Mouse (Mus musculus) adrenal gland, postnatal 36 days (tissue): Measurements from ENCODE around the gene Dmrt1. TPM values are rescaled to one million over a fixed set of nuclear protein-coding genes. Genes with fewer than 3 reads are reported as not detected.
A peak's percentile ranks its signal among the peaks of the same experiment; 100 is the strongest.
"Not testable (repeated sequence)": the region's sequence is repeated elsewhere in the genome, so short reads cannot be mapped to it uniquely, and the experiment has no call there.

Experiments used
- DNase-seq, 2 experiments: peaks; one replicate each; pipeline ENCODE4 v3.0.0; 2021; ENCODE audit warnings: mixed read lengths in 1 of 2
- long read RNA-seq, 2 experiments: library from polyadenylated mRNA; stranded (forward); transcript quantifications; one replicate each; pipeline ENCODE4 v2.0.0; 2021; ENCODE audit warnings: borderline sequencing depth in 2 of 2
- total RNA-seq, 2 experiments: library from RNA; stranded (reverse); gene quantifications; 2 replicates each; pipeline ENCODE4 v1.2.3; 2021

Gene Dmrt1
- not detected for total RNA-seq
- long read RNA-seq, experiment 1: 0 reads
- long read RNA-seq, experiment 2: 0 reads

DNA sequence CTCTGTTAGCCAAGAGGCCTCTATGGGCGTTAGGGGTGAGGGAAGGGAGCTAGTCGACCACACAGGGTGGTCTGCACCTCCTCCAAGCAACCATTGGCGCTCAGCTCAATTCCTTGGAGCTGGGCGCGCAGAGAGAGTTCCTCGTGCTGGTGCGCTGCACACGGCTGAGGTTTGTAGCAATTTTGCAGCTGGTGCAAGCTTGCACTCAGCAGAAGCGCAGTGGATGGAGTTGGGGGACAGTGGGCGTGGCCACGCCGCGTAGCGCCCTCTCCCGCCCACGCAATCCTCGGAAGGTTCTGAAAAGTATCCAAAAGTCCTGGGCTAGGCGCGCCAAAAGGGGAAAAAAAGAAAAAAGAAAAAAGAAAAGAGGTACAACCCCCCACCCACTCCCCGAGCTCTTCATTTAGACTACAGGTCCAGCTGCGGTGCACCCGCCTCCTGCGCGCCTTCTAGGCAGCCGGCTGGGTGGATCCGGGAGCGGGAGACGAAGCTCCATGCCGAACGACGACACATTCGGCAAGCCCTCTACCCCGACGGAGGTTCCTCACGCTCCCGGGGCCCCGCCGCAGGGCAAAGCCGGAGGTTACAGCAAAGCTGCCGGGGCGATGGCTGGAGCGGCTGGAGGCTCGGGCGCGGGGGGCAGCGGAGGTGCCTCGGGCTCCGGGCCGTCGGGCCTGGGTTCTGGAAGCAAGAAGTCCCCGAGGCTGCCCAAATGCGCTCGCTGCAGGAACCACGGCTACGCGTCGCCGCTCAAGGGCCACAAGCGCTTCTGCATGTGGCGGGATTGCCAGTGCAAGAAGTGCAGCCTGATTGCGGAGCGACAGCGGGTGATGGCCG is at the start of gene Dmrt1:
Gene Dmrt1 (plus strand): TSS at position 259 of the 837 bp plus-strand sequence.
- DNase-seq: peak in 1 of 2 experiments; percentile 4

DNA sequence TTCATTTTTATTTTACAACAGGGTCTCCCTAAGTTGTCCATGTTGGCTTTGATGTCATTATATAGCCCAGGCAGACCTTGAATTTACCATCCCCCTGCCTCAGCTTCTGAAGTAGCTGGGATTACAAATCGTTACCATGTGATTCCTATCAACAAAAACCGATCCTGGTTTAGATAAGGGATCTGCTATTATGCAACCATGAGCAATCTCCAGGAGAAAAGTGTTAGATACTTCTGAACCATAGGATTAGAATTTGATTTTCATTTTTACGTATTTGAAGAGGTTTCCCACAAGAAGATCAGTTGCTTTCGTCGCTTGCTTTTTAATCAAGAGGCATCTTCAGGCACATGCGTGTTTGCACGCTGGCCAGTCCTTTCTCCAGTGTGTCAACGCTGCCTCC is 44.7 kb upstream of the Dmrt1 start:
- no peak for DNase-seq

DNA sequence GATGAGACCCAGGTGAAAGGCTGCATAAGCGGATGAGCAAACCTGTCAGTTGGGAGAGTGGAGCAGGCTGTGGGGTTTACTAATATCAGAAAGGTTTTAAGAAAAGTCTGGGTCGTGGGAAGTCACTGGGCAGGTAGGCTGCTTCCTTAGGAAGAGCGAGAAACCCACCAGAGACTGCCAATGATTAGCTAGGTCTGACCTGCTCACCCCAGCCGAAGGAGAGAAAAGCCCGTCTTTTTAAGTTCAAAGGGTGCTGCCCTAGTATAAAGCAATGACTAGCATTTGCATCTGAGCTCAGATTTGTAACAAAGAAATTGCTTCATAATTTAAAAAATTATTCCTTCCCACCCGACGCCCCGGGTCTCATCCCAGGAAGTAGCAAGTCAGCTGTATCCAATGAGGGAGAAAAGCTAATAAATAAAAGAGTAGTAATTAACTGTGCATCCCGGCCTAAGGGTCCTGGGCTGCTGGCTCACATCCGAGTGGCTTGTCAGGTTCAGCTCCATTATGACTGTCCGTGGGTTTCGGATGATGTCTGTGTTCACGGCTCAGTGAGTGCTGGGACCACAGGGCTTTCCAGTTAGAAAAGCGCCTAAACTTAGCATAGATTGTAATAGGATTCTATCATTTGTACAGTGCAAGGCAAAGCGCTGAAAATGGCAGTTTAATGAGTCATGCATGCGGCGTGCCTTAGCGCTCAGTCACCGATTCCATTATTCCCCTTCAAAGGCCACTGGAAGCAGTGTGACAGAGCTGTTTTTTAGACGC is 43.7 kb upstream of the Dmrt1 start:
- peak; percentile 8 to 22 for DNase-seq

DNA sequence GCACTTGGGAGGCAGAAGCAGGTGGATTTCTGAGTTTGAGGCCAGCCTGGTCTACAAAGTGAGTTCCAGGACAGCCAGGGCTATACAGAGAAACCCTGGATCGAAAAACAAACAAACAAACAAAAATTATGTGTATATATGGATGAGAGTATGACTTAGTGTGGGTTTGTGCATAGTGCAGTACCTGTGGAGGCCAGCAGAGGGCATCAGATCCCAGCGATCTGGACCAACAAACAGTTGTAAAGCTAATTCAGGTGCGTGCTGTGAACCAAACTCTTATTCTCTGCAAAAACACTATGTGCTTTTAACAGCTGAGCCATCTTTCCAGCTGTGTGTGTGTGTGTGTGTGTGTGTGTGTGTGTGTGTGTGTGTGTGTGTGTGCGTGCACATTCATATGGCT is 29.6 kb upstream of the Dmrt1 start:
- not testable (repeated sequence) for DNase-seq

- DNase-seq: no peak
These were observed 26.2 kb upstream of the Dmrt1 start for GRCm38 (mm10) chr19:25479152-25479669.

DNA sequence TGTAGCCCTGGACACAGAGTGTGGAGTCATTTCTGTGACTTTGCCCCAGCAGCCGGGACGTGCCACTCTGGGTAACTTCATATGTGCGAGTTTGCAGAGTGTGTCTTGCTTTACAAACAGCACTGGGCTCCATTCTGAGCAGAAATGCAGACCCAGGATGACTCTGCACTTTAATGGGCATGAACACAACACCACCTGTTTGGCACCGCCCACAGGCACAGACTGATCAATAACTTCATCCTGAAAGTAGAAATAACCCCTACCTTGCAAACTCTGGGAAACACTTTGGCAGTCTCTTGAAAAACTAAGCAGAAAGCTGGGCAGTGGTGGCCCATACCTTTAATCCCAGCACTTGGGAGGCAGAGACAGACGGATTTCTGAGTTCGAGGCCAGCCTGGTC is 24.6 kb upstream of the Dmrt1 start:
- no peak for DNase-seq

- peak; percentile 12 to 17 for DNase-seq
These were observed 18.9 kb upstream of the Dmrt1 start for GRCm38 (mm10) chr19:25486561-25486960.

DNA sequence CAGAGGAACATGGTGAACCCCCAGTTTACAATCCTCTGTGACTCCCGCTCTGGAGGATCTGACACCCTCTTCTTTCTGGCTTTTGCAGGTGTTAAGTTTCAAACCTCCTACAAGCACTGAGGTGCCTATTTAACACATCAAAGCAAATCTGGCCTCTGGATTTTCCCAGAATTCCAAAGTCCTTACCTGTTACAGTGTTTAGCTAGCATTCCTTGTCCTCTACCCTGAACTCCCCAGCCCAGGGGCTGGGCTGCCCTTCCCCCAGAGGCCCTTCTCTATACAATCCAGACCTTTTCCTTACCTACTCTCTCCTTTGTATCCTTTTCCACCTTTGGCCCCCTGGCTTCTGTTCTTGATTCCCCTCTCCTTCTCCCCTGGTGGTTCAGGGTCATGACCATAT is 18.1 kb upstream of the Dmrt1 start:
- no peak for DNase-seq

GRCm38 (mm10) chr19:25488546-25488945 is 16.9 kb upstream of the Dmrt1 start:
- no peak for DNase-seq

- no peak for DNase-seq
These were observed 15.9 kb upstream of the Dmrt1 start for GRCm38 (mm10) chr19:25489546-25489945.

GRCm38 (mm10) chr19:25497434-25497833 is 8.0 kb upstream of the Dmrt1 start:
- DNase-seq: no peak

DNA sequence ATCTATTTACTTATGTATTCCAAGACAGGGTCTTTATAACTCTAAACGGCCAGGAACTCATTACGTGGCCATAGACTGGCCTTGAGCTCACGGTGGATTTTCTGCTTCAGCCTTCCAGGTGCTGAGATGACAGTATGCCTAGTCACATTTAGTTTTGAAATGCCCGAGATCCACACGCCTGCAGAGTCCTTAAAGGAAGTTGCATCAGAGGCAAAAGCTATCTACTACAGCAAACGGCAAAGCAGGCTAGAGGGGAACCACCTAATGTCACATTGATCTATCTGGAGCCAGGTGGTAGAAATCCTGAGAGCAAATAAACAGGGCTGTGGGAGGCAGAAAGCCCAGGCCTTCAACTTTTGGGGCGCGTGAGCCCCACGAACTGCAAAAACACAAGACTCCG is 540 bp upstream of the Dmrt1 start:
- DNase-seq: no peak

GRCm38 (mm10) chr19:25506616-25507015 is 1.2 kb downstream of the Dmrt1 start:
- DNase-seq: no peak

DNA sequence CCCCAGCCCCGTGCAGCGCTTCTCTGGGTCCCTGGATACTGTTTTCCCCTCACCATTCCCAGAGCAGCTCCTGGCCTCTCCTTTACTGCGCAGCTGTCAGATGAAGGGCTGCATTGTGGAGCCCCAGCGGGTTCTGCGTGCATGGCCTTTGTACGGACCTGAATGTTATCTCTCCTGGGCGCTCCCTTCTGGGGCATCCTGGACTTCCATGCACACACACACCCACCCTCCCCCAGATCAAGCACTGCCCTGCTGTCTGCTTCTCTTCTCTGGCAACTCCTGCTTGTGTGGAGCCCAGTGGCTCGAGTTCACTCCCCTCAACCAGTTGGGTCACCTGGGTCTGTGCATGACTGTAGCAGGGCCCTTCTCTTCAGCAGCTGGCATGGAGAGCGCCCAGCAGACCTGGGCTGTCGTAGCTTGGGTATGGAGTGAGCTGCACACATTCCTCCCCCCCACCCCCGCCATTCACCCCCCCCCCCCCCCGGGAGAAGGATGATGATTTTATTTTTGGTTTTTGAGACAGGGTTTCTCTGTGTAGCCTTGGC is 9.6 kb downstream of the Dmrt1 start:
- DNase-seq: no peak

- DNase-seq: no peak
These were observed 18.7 kb downstream of the Dmrt1 start for GRCm38 (mm10) chr19:25524156-25524555.

- DNase-seq: no peak
These were observed 20.3 kb downstream of the Dmrt1 start for GRCm38 (mm10) chr19:25525726-25526125.

DNA sequence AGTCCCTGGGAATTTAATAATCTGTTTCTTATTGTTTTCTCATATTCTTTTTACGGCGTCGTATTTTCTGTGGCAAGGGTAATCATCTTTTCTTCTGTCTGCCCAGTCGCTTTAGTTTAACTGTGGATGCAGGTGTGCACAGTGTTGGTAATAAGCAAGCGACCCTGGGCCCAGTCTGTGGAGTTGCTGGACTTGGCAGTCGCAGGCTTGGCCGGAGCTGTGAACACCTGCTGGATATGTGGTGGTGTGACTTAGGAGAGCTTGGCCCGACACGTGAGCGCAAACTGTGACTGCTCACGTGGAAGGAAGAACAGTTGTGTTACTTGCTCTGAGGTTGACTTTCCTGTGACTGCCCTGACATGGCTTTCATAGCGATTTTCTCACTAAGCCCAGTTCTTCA is 24.3 kb downstream of the Dmrt1 start:
- no peak for DNase-seq

DNA sequence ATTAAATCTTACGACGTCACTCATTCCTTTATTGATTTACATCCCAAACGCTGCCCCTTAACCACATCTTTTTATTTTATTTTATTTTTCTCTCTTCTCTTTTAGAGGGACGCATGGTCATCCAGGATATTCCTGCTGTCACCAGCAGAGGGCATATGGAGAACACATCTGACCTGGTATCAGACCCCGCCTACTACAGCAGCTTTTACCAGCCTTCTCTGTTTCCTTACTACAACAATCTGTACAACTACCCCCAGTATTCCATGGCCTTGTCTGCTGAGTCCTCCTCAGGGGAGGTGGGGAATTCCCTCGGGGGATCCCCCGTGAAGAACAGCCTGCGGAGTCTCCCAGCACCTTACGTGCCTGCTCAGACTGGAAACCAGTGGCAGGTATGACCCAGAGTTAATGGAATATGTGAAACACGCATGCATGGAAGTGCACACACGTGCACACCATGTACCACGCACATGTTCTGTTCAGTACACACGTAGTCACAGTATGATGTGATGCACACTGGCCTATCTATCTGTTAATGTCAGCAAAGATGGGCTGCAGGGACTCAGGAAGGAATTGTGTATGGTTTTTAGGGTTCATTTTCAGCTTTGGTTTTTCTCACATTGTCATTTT is 40.4 kb downstream of the Dmrt1 start:
- peak; percentile 50 to 58 for DNase-seq

- no peak for DNase-seq
These were observed 41.7 kb downstream of the Dmrt1 start for GRCm38 (mm10) chr19:25547086-25547643.

DNA sequence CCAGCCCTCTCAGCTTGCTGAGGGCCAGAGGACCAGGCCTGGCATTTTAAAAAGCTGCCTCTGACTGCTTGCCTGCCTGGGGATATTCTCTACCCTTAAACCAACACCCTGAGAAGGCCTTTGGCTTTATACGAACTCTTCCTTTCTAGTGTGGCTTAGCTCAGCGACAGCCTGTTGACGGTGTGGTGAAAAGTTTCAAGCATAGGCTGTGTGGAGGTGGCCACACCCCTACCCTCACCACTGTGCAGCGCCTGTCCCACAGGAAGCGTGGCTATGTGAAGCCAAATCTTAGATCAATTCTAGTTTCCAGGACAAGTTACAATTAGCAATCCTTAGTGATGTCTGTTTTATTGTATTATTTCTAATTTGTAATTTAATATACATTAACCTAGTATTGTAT is 44.9 kb downstream of the Dmrt1 start:
- DNase-seq: no peak

- DNase-seq: no peak
These were observed 45.6 kb downstream of the Dmrt1 start for GRCm38 (mm10) chr19:25551053-25551452.

GRCm38 (mm10) chr19:25564430-25564829 is 59.0 kb downstream of the Dmrt1 start:
- no peak for DNase-seq
